Mouse (Mus musculus) bone marrow macrophage, adult 2 months (primary cell): Measurements from ENCODE around the gene Kazn.

Source experiments
- CTCF ChIP-seq: IDR thresholded peaks from 2 replicates; pipeline ENCODE4 v1.5.1; 2012; ENCODE audit warnings: low read depth, mild to moderate bottlenecking, low read length, moderate library complexity
- POLR2A ChIP-seq: IDR thresholded peaks from 2 replicates; pipeline ENCODE4 v1.6.1; 2012; ENCODE audit warnings: mild to moderate bottlenecking, low read depth, low read length, borderline replicate concordance

DNA sequence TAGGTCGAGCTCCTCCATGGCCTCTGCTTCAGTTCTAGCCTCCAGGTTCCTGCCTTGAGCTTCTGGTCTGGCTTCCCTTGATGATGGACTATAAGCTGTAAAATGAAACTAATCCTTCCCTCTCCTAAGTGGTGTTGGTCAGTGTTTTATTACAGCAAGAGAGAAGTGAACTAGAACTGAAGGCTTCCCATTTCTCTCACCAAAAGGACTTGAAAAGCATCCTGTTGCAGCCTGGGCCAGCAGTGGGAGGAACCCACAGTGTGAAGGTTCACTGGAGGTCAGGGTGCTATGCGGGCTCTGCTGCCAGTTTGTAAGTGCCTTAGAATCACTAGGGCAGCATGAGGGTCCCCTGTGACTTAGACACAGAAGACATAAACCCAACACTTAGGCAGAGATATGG is 148.1 kb downstream of the Kazn start:
- TF ChIP-seq CTCF, result no peak
- no peak for TF ChIP-seq POLR2A
